Mouse (Mus musculus) intestine, postnatal 0 days (tissue): Measurements from ENCODE around the gene Pfdn6. TPM values are rescaled to one million over a fixed set of nuclear protein-coding genes. Genes with fewer than 3 reads are reported as not detected.

Experiments used
- ATAC-seq: fragments of 200-750 bp; cut with Nextera tagmentation; 2 replicates; pipeline ENCODE4 v1.8.0; 2017; ENCODE audit warnings: mild to moderate bottlenecking, moderate TSS enrichment, moderate library complexity
- H3K27ac ChIP-seq: fragments of 300-500 bp; sonication (generic); 2 replicates; pipeline ENCODE4 v1.5.1; 2014; ENCODE audit warnings: mild to moderate bottlenecking, low read depth, low read length, moderate library complexity
- H3K27me3 ChIP-seq: fragments of 300-500 bp; sonication (generic); replicated peaks from 2 replicates; pipeline ENCODE4 v1.6.1; 2014; ENCODE audit warnings: low read length, mixed read lengths; ENCODE audit not compliant: control insufficient read depth, insufficient read depth
- H3K36me3 ChIP-seq: fragments of 300-500 bp; sonication (generic); 2 replicates; pipeline ENCODE4 v1.6.1; 2014; ENCODE audit warnings: mild to moderate bottlenecking, moderate library complexity; ENCODE audit not compliant: control insufficient read depth, insufficient read depth
- H3K4me1 ChIP-seq: fragments of 300-500 bp; sonication (generic); replicated peaks from 2 replicates; pipeline ENCODE4 v1.6.1; 2014; ENCODE audit warnings: antibody characterized with exemption, low read length, mixed read lengths; ENCODE audit not compliant: control insufficient read depth, insufficient read depth
- H3K4me2 ChIP-seq: fragments of 300-500 bp; sonication (generic); replicated peaks from 2 replicates; pipeline ENCODE4 v1.6.1; 2014; ENCODE audit warnings: low read depth, mild to moderate bottlenecking, moderate library complexity
- H3K4me3 ChIP-seq: fragments of 300-500 bp; sonication (generic); 2 replicates; pipeline ENCODE4 v1.5.1; 2014; ENCODE audit warnings: low read depth, low read length
- H3K9ac ChIP-seq: fragments of 300-500 bp; sonication (generic); 2 replicates; pipeline ENCODE4 v1.6.1; 2014; ENCODE audit warnings: mild to moderate bottlenecking, low read depth, low read length
- H3K9me3 ChIP-seq: fragments of 300-500 bp; sonication (generic); 2 replicates; pipeline ENCODE4 v1.6.1; 2016; ENCODE audit warnings: mixed run types; ENCODE audit not compliant: control insufficient read depth
- CTCF ChIP-seq: sonication (generic); IDR thresholded peaks from 2 replicates; pipeline ENCODE4 v1.5.1; 2016; ENCODE audit warnings: low read depth, mild to moderate bottlenecking, control low read depth, antibody characterized with exemption, moderate library complexity
- WGBS: fragments of 180-500 bp; shearing (Covaris S2); extraction: QIAGEN DNeasy Blood & Tissue Kit; methylation state at CpG from one replicate; pipeline ENCODE4 v1.1.7; 2014; 5-methylcytosine and 5-hydroxymethylcytosine counted together
- polyA plus RNA-seq: library from polyadenylated mRNA; unstranded; fragments of >200 nt; fragmentation: Nextera tagmentation; extraction: Ambion mirVana; gene quantifications from 2 replicates; pipeline ENCODE4 v1.2.1, GENCODE M21; 2015

Gene Pfdn6
- polyA plus RNA-seq, 1 experiment from 2014 or later = 116 TPM

DNA sequence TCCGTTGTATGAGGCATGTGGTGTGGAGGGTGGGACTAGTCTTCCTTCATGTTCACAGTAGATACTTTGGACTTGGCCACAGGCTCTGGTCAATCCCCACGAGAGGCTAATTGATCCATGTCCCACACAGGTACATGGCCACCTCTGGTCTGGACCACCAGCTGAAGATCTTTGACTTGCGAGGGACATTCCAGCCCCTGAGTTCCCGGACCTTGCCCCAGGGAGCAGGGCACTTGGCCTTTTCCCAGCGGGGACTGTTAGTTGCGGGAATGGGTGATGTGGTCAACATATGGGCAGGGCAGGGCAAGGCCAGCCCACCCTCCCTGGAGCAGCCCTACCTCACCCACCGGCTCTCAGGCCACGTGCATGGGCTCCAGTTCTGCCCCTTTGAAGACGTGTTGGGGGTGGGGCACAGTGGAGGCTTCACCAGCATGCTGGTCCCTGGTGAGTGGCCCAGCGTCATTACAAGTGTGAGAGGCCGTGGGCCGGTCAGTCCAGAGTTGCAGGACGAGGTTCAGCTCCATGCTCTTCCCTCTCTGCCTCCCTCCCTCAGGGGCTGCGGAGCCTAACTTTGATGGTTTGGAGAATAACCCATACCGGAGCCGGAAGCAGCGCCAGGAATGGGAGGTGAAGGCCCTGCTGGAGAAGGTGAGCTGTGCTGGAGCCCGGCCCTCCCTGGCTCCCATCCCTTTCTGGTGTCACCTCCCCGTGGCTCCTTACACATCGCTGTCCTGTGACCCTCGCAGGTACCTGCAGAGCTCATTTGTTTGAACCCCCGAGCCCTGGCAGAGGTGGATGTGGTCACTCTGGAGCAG lies 8.2 kb upstream of the Pfdn6 start:
- H3K9me3 ChIP-seq = no peaks in the 10 kb centered on the region
- H3K27ac ChIP-seq = no peak overlapping the region
- no peak for ATAC-seq
- WGBS = 75% methylated on average over 22 of the region's 22 CpGs
- H3K4me1 ChIP-seq = no peaks in the 10 kb centered on the region; the same call in 1 of the 2 replicates
- H3K4me2 ChIP-seq = peak overlapping the region; percentile 95
- no peak overlapping the region for H3K4me3 ChIP-seq
- peaks cover 38% of the 10 kb centered on the region for H3K36me3 ChIP-seq
- no peaks in the 10 kb centered on the region for H3K27me3 ChIP-seq
- TF ChIP-seq CTCF = no peak
- H3K9ac ChIP-seq = no peak overlapping the region

DNA sequence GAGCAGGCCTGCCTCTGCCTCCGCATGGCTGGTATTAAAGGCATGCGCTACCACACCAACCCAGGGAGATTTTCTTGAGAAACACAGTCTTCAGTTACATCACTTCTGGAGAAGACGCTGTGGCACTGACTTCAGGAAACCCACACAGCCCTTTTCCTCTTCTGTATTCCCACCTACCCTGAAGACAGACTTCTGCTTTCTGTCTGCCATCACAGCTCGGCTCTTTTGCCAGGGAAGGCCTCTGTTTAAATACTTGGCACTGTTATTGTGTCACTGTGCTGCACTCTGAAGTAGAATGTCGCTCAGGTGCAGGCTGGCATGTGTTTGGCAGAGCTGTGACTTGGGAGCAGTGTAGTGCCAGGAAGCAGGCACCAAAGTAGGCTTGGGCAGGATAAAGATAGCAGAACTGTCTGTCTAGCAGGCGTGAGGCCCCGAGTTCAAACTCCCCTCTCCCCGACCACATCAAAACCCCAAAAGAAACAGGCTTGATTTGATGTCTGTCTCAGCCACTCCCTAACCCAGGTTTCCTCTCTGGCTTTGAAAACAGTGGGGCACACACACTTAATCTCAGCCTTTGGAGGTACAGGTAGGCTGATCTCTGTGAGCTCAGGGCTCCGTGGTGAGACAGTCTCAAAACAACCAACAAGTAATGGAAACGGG lies 7.4 kb upstream of the Pfdn6 start:
- 80% methylated on average over 10 of the region's 10 CpGs for WGBS
- Histone ChIP-seq H3K9me3 (no peaks in the 10 kb centered on the region), H3K4me3 (no peak overlapping the region), H3K9ac (no peak overlapping the region), H3K27me3 (no peaks in the 10 kb centered on the region), H3K27ac (no peak overlapping the region), H3K36me3 (peaks cover 37% of the 10 kb centered on the region), H3K4me1 (no peaks in the 10 kb centered on the region; the same call in 1 of the 2 replicates), H3K4me2 (no peak overlapping the region)
- no peak for ATAC-seq
- TF ChIP-seq CTCF = no peak

DNA sequence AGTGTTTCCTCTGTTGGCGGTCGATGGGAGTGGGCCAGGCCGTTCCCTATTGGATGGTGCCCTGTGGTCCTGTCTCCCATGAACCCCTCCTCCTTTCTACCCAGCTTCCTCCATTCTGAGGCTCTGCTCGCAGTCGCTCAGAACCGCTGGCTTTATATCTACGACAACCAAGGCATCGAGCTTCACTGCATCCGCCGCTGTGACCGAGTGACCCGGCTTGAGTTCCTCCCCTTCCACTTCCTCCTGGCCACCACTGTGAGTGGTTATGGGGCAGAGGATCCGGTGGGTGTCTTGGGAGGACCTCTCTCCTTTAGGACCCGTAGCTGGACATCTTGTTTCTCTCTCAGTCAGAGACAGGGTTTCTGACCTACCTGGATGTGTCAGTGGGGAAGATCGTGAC lies 3.3 kb upstream of the Pfdn6 start:
- Histone ChIP-seq H3K36me3 (peaks cover 33% of the 10 kb centered on the region), H3K9ac (no peak overlapping the region), H3K27me3 (no peaks in the 10 kb centered on the region), H3K9me3 (no peaks in the 10 kb centered on the region), H3K4me3 (no peak overlapping the region), H3K4me2 (no peak overlapping the region), H3K4me1 (peaks cover 4% of the 10 kb centered on the region; the same call in 1 of the 2 replicates), H3K27ac (no peak overlapping the region)
- WGBS = 94% methylated on average over 15 of the region's 15 CpGs
- TF ChIP-seq CTCF = no peak
- no peak for ATAC-seq

DNA sequence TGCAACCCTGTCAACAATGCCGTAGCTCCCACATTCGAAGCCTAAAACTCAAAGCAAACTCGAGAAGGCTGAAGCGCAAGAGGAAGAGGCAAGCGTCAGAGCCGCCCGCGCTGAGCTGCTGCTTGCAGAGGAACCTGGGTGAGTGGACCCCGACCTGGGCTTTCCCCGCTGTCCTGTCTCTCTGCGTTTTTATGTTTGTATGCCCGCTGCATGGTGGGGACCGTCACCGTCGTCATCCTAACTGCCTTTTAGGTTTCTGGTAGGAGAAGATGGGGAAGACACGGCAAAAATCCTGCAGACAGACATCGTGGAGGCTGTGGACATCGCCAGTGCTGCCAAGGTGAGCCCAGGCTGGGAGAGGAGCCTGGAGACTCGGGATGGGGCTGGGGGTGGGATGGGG lies 1.2 kb upstream of the Pfdn6 start:
- TF ChIP-seq CTCF = no peak
- 43% methylated on average over 19 of the region's 19 CpGs for WGBS
- H3K36me3 ChIP-seq = peaks cover 29% of the 10 kb centered on the region
- peaks cover 4% of the 10 kb centered on the region; the same call in 1 of the 2 replicates for H3K4me1 ChIP-seq
- H3K27me3 ChIP-seq = no peaks in the 10 kb centered on the region
- no peak overlapping the region for H3K27ac ChIP-seq
- peak overlapping the region; percentile 57 for H3K4me3 ChIP-seq
- H3K4me2 ChIP-seq = peak overlapping the region; percentile 83
- H3K9ac ChIP-seq = peak overlapping the region; percentile 79
- no peaks in the 10 kb centered on the region for H3K9me3 ChIP-seq
- no peak for ATAC-seq

DNA sequence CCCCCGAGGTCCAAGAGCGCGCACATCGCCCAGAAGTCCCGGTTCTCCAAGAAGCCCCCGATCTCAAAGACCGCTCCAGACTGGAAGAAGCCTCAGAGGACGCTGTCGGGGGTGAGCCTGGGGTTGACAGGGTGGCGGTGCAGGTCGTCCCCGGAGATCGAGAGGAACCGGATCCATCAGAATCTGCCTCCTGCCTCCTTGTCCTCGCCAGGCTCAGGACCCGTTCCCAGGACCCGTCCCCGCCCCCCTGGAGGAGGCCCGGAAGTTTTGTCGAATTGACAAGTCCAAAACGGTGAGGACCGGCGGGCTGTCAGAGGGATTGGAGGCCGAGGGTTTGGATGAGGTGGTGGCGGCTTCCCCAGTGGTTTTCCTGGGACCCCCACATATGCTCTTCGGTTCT lies 838 bp upstream of the Pfdn6 start:
- Histone ChIP-seq H3K4me2 (peak overlapping the region; percentile 83), H3K9ac (peak overlapping the region; percentile 79), H3K36me3 (peaks cover 25% of the 10 kb centered on the region), H3K4me1 (peaks cover 4% of the 10 kb centered on the region; the same call in 1 of the 2 replicates), H3K27ac (no peak overlapping the region), H3K4me3 (peak overlapping the region; percentile 57), H3K27me3 (no peaks in the 10 kb centered on the region), H3K9me3 (no peaks in the 10 kb centered on the region)
- WGBS = 3% methylated on average over 26 of the region's 26 CpGs
- ATAC-seq = no peak
- TF ChIP-seq CTCF = no peak

DNA sequence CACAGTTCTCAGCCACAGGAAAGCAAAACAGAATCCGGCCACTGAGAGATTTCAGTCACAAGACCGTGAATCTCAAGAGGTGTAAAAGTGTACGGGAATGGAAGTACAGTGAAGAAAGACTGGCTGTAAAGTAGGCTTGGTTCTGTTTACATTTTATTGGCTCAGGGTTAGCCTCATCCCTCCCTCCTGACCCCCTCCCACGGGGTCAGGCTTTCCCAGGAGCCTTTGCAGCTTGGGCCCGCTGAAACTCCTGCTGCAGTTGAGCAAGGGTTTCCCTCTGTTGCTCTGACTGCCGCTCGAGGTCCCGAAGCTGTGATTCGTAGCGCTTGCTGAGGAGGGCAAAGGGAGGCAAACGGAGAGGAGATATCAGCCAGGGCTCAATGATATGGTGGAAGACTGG lies 1.4 kb downstream of the Pfdn6 start:
- no peak for TF ChIP-seq CTCF
- Histone ChIP-seq H3K9ac (peak overlapping the region; percentile 7; the same call in 1 of the 2 replicates), H3K4me3 (no peak overlapping the region), H3K4me2 (peak overlapping the region; percentile 83; the same call in 1 of the 2 replicates), H3K27me3 (no peaks in the 10 kb centered on the region), H3K36me3 (peaks cover 27% of the 10 kb centered on the region), H3K4me1 (peaks cover 4% of the 10 kb centered on the region; the same call in 1 of the 2 replicates), H3K9me3 (no peaks in the 10 kb centered on the region), H3K27ac (no peak overlapping the region)
- no peak for ATAC-seq
- 62% methylated on average over 11 of the region's 11 CpGs for WGBS
